Mouse (Mus musculus): Measurements from ENCODE around the gene Pign. TPM values are rescaled to one million over a fixed set of nuclear protein-coding genes. Genes with fewer than 3 reads are reported as not detected.

Gene Pign
- polyA plus RNA-seq, 1 experiment: 33.6 TPM

- Histone ChIP-seq H3K27me3 (ENCODE audit: control insufficient read depth, insufficient read depth, low read length, poor library complexity, severe bottlenecking) (no peaks in the 10 kb centered on the region), H3K4me3 (ENCODE audit: low read depth, low read length) (no peak overlapping the region), H3K9me3 (replicated peaks; ENCODE audit: control insufficient read depth, insufficient read depth, low read length, poor library complexity, severe bottlenecking) (no peaks in the 10 kb centered on the region), H3K36me3 (ENCODE audit: control insufficient read depth, insufficient read depth, low read length, poor library complexity, severe bottlenecking) (no peaks in the 10 kb centered on the region; the same call in 1 of the 2 replicates), H3K4me1 (ENCODE audit: control insufficient read depth, insufficient read depth, low read length) (no peaks in the 10 kb centered on the region), H3K27ac (ENCODE audit: insufficient read depth, low read length) (no peak overlapping the region), H3K9ac (ENCODE audit: low read depth, poor library complexity, severe bottlenecking) (no peak overlapping the region)
- no peak for TF ChIP-seq POLR2A (IDR thresholded peaks at IDR 0.05; ENCODE audit: insufficient read depth, low read length)
- TF ChIP-seq EP300 (IDR thresholded peaks at IDR 0.05; ENCODE audit: insufficient read depth, low read depth, low read length): no peak
- no peak for TF ChIP-seq CTCF (IDR thresholded peaks at IDR 0.05; ENCODE audit: low read depth, low read length)
Measured at GRCm38 (mm10) chr1:105660015-105660414, 3.5 kb downstream of the Pign start.

GRCm38 (mm10) chr1:105653981-105654380, 9.5 kb downstream of the Pign start:
- no peaks in the 10 kb centered on the region for H3K27me3 ChIP-seq (ENCODE audit: control insufficient read depth, insufficient read depth, low read length, poor library complexity, severe bottlenecking)
- H3K27ac ChIP-seq (ENCODE audit: insufficient read depth, low read length): no peak overlapping the region
- H3K4me3 ChIP-seq (ENCODE audit: low read depth, low read length): no peak overlapping the region
- no peaks in the 10 kb centered on the region for H3K4me1 ChIP-seq (ENCODE audit: control insufficient read depth, insufficient read depth, low read length)
- no peaks in the 10 kb centered on the region for H3K9me3 ChIP-seq (replicated peaks; ENCODE audit: control insufficient read depth, insufficient read depth, low read length, poor library complexity, severe bottlenecking)
- TF ChIP-seq POLR2A (IDR thresholded peaks at IDR 0.05; ENCODE audit: insufficient read depth, low read length): no peak
- no peak for TF ChIP-seq EP300 (IDR thresholded peaks at IDR 0.05; ENCODE audit: insufficient read depth, low read depth, low read length)
- no peak for TF ChIP-seq CTCF (IDR thresholded peaks at IDR 0.05; ENCODE audit: low read depth, low read length)
- peaks cover 3% of the 10 kb centered on the region; the same call in 1 of the 2 replicates for H3K36me3 ChIP-seq (ENCODE audit: control insufficient read depth, insufficient read depth, low read length, poor library complexity, severe bottlenecking)
- no peak overlapping the region for H3K9ac ChIP-seq (ENCODE audit: low read depth, poor library complexity, severe bottlenecking)

GRCm38 (mm10) chr1:105650650-105651049, 12.8 kb downstream of the Pign start:
- no peak overlapping the region for H3K9ac ChIP-seq (ENCODE audit: low read depth, poor library complexity, severe bottlenecking)
- H3K27ac ChIP-seq (ENCODE audit: insufficient read depth, low read length): no peak overlapping the region
- H3K27me3 ChIP-seq (ENCODE audit: control insufficient read depth, insufficient read depth, low read length, poor library complexity, severe bottlenecking): no peaks in the 10 kb centered on the region
- peaks cover 3% of the 10 kb centered on the region; the same call in 1 of the 2 replicates for H3K36me3 ChIP-seq (ENCODE audit: control insufficient read depth, insufficient read depth, low read length, poor library complexity, severe bottlenecking)
- no peaks in the 10 kb centered on the region for H3K4me1 ChIP-seq (ENCODE audit: control insufficient read depth, insufficient read depth, low read length)
- TF ChIP-seq POLR2A (IDR thresholded peaks at IDR 0.05; ENCODE audit: insufficient read depth, low read length) (no peak), CTCF (IDR thresholded peaks at IDR 0.05; ENCODE audit: low read depth, low read length) (no peak), EP300 (IDR thresholded peaks at IDR 0.05; ENCODE audit: insufficient read depth, low read depth, low read length) (no peak)
- H3K9me3 ChIP-seq (replicated peaks; ENCODE audit: control insufficient read depth, insufficient read depth, low read length, poor library complexity, severe bottlenecking): no peaks in the 10 kb centered on the region
- no peak overlapping the region for H3K4me3 ChIP-seq (ENCODE audit: low read depth, low read length)

- TF ChIP-seq CTCF (IDR thresholded peaks at IDR 0.05; ENCODE audit: low read depth, low read length) (no peak), POLR2A (IDR thresholded peaks at IDR 0.05; ENCODE audit: insufficient read depth, low read length) (no peak), EP300 (IDR thresholded peaks at IDR 0.05; ENCODE audit: insufficient read depth, low read depth, low read length) (no peak)
Measured at GRCm38 (mm10) chr1:105644093-105644492, 19.4 kb downstream of the Pign start.

GRCm38 (mm10) chr1:105630481-105630880, 33.0 kb downstream of the Pign start:
- H3K36me3 ChIP-seq (ENCODE audit: control insufficient read depth, insufficient read depth, low read length, poor library complexity, severe bottlenecking): no peaks in the 10 kb centered on the region

More at GRCm38 (mm10) chr1:105644093-105644492, 19.4 kb downstream of the Pign start:
- no peak overlapping the region for H3K4me3 ChIP-seq (ENCODE audit: low read depth, low read length)
- H3K27me3 ChIP-seq (ENCODE audit: control insufficient read depth, insufficient read depth, low read length, poor library complexity, severe bottlenecking): no peaks in the 10 kb centered on the region
- no peak overlapping the region for H3K9ac ChIP-seq (ENCODE audit: low read depth, poor library complexity, severe bottlenecking)
- no peaks in the 10 kb centered on the region for H3K36me3 ChIP-seq (ENCODE audit: control insufficient read depth, insufficient read depth, low read length, poor library complexity, severe bottlenecking)
- no peaks in the 10 kb centered on the region for H3K9me3 ChIP-seq (replicated peaks; ENCODE audit: control insufficient read depth, insufficient read depth, low read length, poor library complexity, severe bottlenecking)
- no peak overlapping the region for H3K27ac ChIP-seq (ENCODE audit: insufficient read depth, low read length)
- no peaks in the 10 kb centered on the region for H3K4me1 ChIP-seq (ENCODE audit: control insufficient read depth, insufficient read depth, low read length)

GRCm38 (mm10) chr1:105589673-105590072, 73.8 kb downstream of the Pign start:
- no peaks in the 10 kb centered on the region for H3K9me3 ChIP-seq (replicated peaks; ENCODE audit: control insufficient read depth, insufficient read depth, low read length, poor library complexity, severe bottlenecking)
- TF ChIP-seq EP300 (IDR thresholded peaks at IDR 0.05; ENCODE audit: insufficient read depth, low read depth, low read length) (no peak), CTCF (IDR thresholded peaks at IDR 0.05; ENCODE audit: low read depth, low read length) (no peak), POLR2A (IDR thresholded peaks at IDR 0.05; ENCODE audit: insufficient read depth, low read length) (no peak)
- H3K4me1 ChIP-seq (ENCODE audit: control insufficient read depth, insufficient read depth, low read length): no peaks in the 10 kb centered on the region
- no peak overlapping the region for H3K9ac ChIP-seq (ENCODE audit: low read depth, poor library complexity, severe bottlenecking)
- H3K36me3 ChIP-seq (ENCODE audit: control insufficient read depth, insufficient read depth, low read length, poor library complexity, severe bottlenecking): no peaks in the 10 kb centered on the region
- no peak overlapping the region for H3K4me3 ChIP-seq (ENCODE audit: low read depth, low read length)
- no peaks in the 10 kb centered on the region for H3K27me3 ChIP-seq (ENCODE audit: control insufficient read depth, insufficient read depth, low read length, poor library complexity, severe bottlenecking)
- no peak overlapping the region for H3K27ac ChIP-seq (ENCODE audit: insufficient read depth, low read length)

More at GRCm38 (mm10) chr1:105630481-105630880, 33.0 kb downstream of the Pign start:
- H3K9me3 ChIP-seq (replicated peaks; ENCODE audit: control insufficient read depth, insufficient read depth, low read length, poor library complexity, severe bottlenecking): no peaks in the 10 kb centered on the region
- H3K27ac ChIP-seq (ENCODE audit: insufficient read depth, low read length): no peak overlapping the region
- no peaks in the 10 kb centered on the region for H3K27me3 ChIP-seq (ENCODE audit: control insufficient read depth, insufficient read depth, low read length, poor library complexity, severe bottlenecking)
- H3K9ac ChIP-seq (ENCODE audit: low read depth, poor library complexity, severe bottlenecking): no peak overlapping the region
- no peak overlapping the region for H3K4me3 ChIP-seq (ENCODE audit: low read depth, low read length)
- no peak for TF ChIP-seq EP300 (IDR thresholded peaks at IDR 0.05; ENCODE audit: insufficient read depth, low read depth, low read length)
- no peak for TF ChIP-seq POLR2A (IDR thresholded peaks at IDR 0.05; ENCODE audit: insufficient read depth, low read length)
- no peak for TF ChIP-seq CTCF (IDR thresholded peaks at IDR 0.05; ENCODE audit: low read depth, low read length)
- no peaks in the 10 kb centered on the region for H3K4me1 ChIP-seq (ENCODE audit: control insufficient read depth, insufficient read depth, low read length)
